Comparison of ENCODE assay signal across 11 mouse cellular contexts in genomic region chr9:71888450-71888849, GRCm38 (mm10).
DNase-seq lines count a peak whose midpoint lies in the region; ATAC-seq lines count a peak whose summit lies in the region.
"Had no signal": no experiment of that assay in that cellular context is flagged by ENCODE, and none has a peak within 500 bp of the region (broad histone marks: within the 10 kb centered on the region; RNA-seq: fewer than 3 reads in every experiment).

No protein-coding gene starts in this region.

- WGBS in limb, embryonic 10.5 days: 7% methylated on average over 5 of the region's 5 CpGs

- peak overlapping the region; percentile 31 for H3K4me3 ChIP-seq in limb, embryonic 10.5 days

- peaks cover 64% of the 10 kb centered on the region for H3K4me1 ChIP-seq in limb, embryonic 10.5 days

- DNase-seq in adrenal gland, postnatal 10 days: peak; percentile 20
- no peak for DNase-seq in adrenal gland, postnatal 4 days (ENCODE audit: low spot score in 2 of 2)
- peak; percentile 33 for DNase-seq in thymus, postnatal 0 days (ENCODE audit: low spot score)
- DNase-seq in thymus, postnatal 10 days (ENCODE audit: low spot score in 2 of 2): no peak
- peak; percentile 70 for DNase-seq in limb, embryonic 10.5 days (ENCODE audit: low spot score)
- no peak for DNase-seq in c-Kit-positive CD71-positive TER-119-positive erythroid progenitor cells, embryonic 14.5 days (ENCODE audit: low spot score)
- DNase-seq: cerebellum, adult 11-12 months; lung, adult 18-20 months had no signal

- peaks cover 17% of the 10 kb centered on the region for H3K36me3 ChIP-seq in limb, embryonic 10.5 days

- no peaks in the 10 kb centered on the region for H3K9me3 ChIP-seq in limb, embryonic 10.5 days (replicated peaks)

- peak overlapping the region; percentile 73 for H3K27ac ChIP-seq in limb, embryonic 10.5 days

- no peaks in the 10 kb centered on the region for H3K27me3 ChIP-seq in limb, embryonic 10.5 days (ENCODE audit: low read depth, poor library complexity, severe bottlenecking)

- ATAC-seq in cerebellum, adult (ENCODE audit: insufficient number of reproducible peaks, low FRiP score, low TSS enrichment): no peak
- no peak for ATAC-seq in erythroblast, adult 5-6 weeks (replicated peaks; ENCODE audit: low FRiP score, poor library complexity, severe bottlenecking)
- ATAC-seq: forebrain, embryonic 14.5 days had no signal

Comparison
In these comparisons a context has a peak if more than half of its experiments do, and no peak if none do; other contexts are left out.
1. DNase-seq: peak in adrenal gland, postnatal 10 days (single experiment), thymus, postnatal 0 days (single experiment) and limb, embryonic 10.5 days (single experiment); none in adrenal gland, postnatal 4 days (0 of 2), thymus, postnatal 10 days (0 of 2) and c-Kit-positive CD71-positive TER-119-positive erythroid progenitor cells, embryonic 14.5 days (single experiment).